Mouse (Mus musculus) testis, adult 2 months (tissue): ENCODE results near the gene Atg7.

Source experiments
- CTCF ChIP-seq: fragments of 200-500 bp; IDR thresholded peaks from 2 replicates; pipeline ENCODE4 v1.5.1; 2012; ENCODE audit warnings: low read depth, mild to moderate bottlenecking, inconsistent platforms, low read length, moderate library complexity; ENCODE audit not compliant: control insufficient read depth, insufficient read depth, insufficient replicate concordance
- POLR2A ChIP-seq: fragments of 200-500 bp; IDR thresholded peaks from 2 replicates; pipeline ENCODE4 v1.6.1; 2012; ENCODE audit warnings: low read depth, mild to moderate bottlenecking, inconsistent platforms, low read length, moderate library complexity; ENCODE audit not compliant: control insufficient read depth

DNA sequence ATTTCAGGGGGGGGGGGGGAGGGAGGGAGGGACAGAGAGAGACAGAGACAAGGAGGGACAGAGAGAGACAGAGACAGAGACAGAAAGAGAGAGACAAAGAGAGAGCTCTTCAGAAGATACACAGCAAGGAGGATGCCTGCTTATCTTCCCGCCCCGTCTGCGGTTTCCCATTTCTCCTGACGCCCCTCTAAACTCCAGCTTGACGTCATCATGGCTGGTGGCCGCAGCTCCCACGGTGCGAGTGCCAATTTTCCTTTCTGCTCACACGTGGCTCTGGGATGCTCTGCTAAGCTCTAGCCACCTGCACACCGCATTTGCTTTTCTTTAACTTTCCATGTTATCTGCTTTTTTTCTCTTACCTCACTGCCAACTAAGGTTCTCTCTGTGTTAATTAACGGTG is 175.1 kb downstream of the Atg7 start:
- TF ChIP-seq POLR2A = no peak
- no peak for TF ChIP-seq CTCF
